Comparison of ENCODE assay signal across 8 mouse cellular contexts in genomic region chr4:62501964-62502732, GRCm38 (mm10). TPM values are rescaled to one million over a fixed set of nuclear protein-coding genes. Genes with fewer than 3 reads are reported as not detected.
A peak's percentile ranks its signal among the peaks of the same experiment; 100 is the strongest.
DNase-seq lines count a peak whose midpoint lies in the region; ATAC-seq and TF ChIP-seq lines count a peak whose summit lies in the region.

No protein-coding gene starts in this region.

- peak; percentile 97 for DNase-seq in 3134 (ENCODE audit: extremely low read depth, insufficient read length, low spot score)
- DNase-seq in adrenal gland, postnatal 25 days = peak; percentile 89
- peak; percentile 94 for DNase-seq in embryonic facial prominence, embryonic 11.5 days (ENCODE audit: low spot score)
- peak; percentile 99 for DNase-seq in heart, adult 11 months
- peak; percentile 95 for DNase-seq in kidney, adult 18-20 months
- DNase-seq in limb, embryonic 11.5 days (ENCODE audit: low spot score) = peak; percentile 94

- H3K4me1 ChIP-seq in embryonic facial prominence, embryonic 11.5 days (ENCODE audit: control insufficient read depth, insufficient read depth, low read length) = no peaks in the 10 kb centered on the region
- peaks cover 3% of the 10 kb centered on the region; the same call in 1 of the 2 replicates for H3K4me1 ChIP-seq in limb, embryonic 11.5 days (ENCODE audit: control insufficient read depth, insufficient read depth, low read length)
- peaks cover 12% of the 10 kb centered on the region for H3K4me1 ChIP-seq in midbrain, embryonic 13.5 days (replicated peaks)
- H3K4me1 ChIP-seq in small intestine, adult 2 months (ENCODE audit: control insufficient read depth, insufficient read depth, insufficient read length, low read length) = peaks cover 18% of the 10 kb centered on the region

- TF ChIP-seq POLR2A in small intestine, adult 2 months (IDR thresholded peaks at IDR 0.05; ENCODE audit: low read depth, low read length) = peak; percentile 86

- peak overlapping the region; percentile 78 for H3K9ac ChIP-seq in embryonic facial prominence, embryonic 11.5 days (replicated peaks; ENCODE audit: low read length)
- H3K9ac ChIP-seq in limb, embryonic 11.5 days (ENCODE audit: low read length) = peak overlapping the region; percentile 80
- H3K9ac ChIP-seq in midbrain, embryonic 13.5 days (replicated peaks) = peak overlapping the region; percentile 87

- peak overlapping the region; percentile 62 for H3K4me2 ChIP-seq in embryonic facial prominence, embryonic 11.5 days (ENCODE audit: low read depth, low read length)
- H3K4me2 ChIP-seq in limb, embryonic 11.5 days (ENCODE audit: low read depth, severe bottlenecking) = peak overlapping the region; percentile 63
- H3K4me2 ChIP-seq in midbrain, embryonic 13.5 days (replicated peaks) = peak overlapping the region; percentile 71

- H3K27me3 ChIP-seq in embryonic facial prominence, embryonic 11.5 days (ENCODE audit: control insufficient read depth, insufficient read depth, low read length) = no peaks in the 10 kb centered on the region
- no peaks in the 10 kb centered on the region for H3K27me3 ChIP-seq in limb, embryonic 11.5 days (ENCODE audit: control insufficient read depth, insufficient read depth, low read length)
- H3K27me3 ChIP-seq in midbrain, embryonic 13.5 days = no peaks in the 10 kb centered on the region
- H3K27me3 ChIP-seq in small intestine, adult 2 months (ENCODE audit: control insufficient read depth, insufficient read depth, low read length) = no peaks in the 10 kb centered on the region

- ATAC-seq in embryonic facial prominence, embryonic 11.5 days (replicated peaks; ENCODE audit: insufficient number of reproducible peaks, low FRiP score, low TSS enrichment, low read depth) = peak; percentile 95
- ATAC-seq in limb, embryonic 11.5 days (ENCODE audit: insufficient number of reproducible peaks, low FRiP score, low TSS enrichment, low read depth) = peak; percentile 94
- ATAC-seq in midbrain, embryonic 13.5 days = peak; percentile 98

- no peak for TF ChIP-seq CTCF in small intestine, adult 2 months (IDR thresholded peaks at IDR 0.05; ENCODE audit: extremely low read depth, insufficient read length, insufficient replicate concordance, low read depth, low read length)

- peaks cover 3% of the 10 kb centered on the region for H3K36me3 ChIP-seq in embryonic facial prominence, embryonic 11.5 days (replicated peaks; ENCODE audit: control insufficient read depth, insufficient read depth, low read depth, low read length)
- H3K36me3 ChIP-seq in limb, embryonic 11.5 days (ENCODE audit: control insufficient read depth, insufficient read depth, low read length) = peaks cover 5% of the 10 kb centered on the region; the same call in 1 of the 2 replicates
- peaks cover 25% of the 10 kb centered on the region for H3K36me3 ChIP-seq in midbrain, embryonic 13.5 days
- H3K36me3 ChIP-seq in small intestine, adult 2 months (ENCODE audit: control insufficient read depth, insufficient read depth, low read length) = peaks cover 23% of the 10 kb centered on the region

- H3K27ac ChIP-seq in embryonic facial prominence, embryonic 11.5 days (replicated peaks; ENCODE audit: low read depth, low read length) = 0 out of 2 replicates have a peak overlapping the region, but pooled peaks have one; percentile 20
- H3K27ac ChIP-seq in limb, embryonic 11.5 days (replicated peaks; ENCODE audit: low read depth, low read length) = no peak overlapping the region
- H3K27ac ChIP-seq in midbrain, embryonic 13.5 days = peak overlapping the region; percentile 53; the same call in 1 of the 2 replicates
- peak overlapping the region; percentile 97 for H3K27ac ChIP-seq in small intestine, adult 2 months (ENCODE audit: insufficient read depth, low read depth, low read length)

- H3K9me3 ChIP-seq in embryonic facial prominence, embryonic 11.5 days (replicated peaks; ENCODE audit: control insufficient read depth, low read length) = no peaks in the 10 kb centered on the region
- H3K9me3 ChIP-seq in limb, embryonic 11.5 days (ENCODE audit: control insufficient read depth, low read length) = no peaks in the 10 kb centered on the region
- H3K9me3 ChIP-seq in midbrain, embryonic 13.5 days = no peaks in the 10 kb centered on the region

- WGBS in embryonic facial prominence, embryonic 11.5 days = 2% methylated on average over 38 of the region's 38 CpGs
- 2% methylated on average over 38 of the region's 38 CpGs for whole genome bisulfite sequencing in limb, embryonic 11.5 days
- WGBS in midbrain, embryonic 13.5 days = 1% methylated on average over 38 of the region's 38 CpGs
- WGBS in small intestine, adult 2 months = 1% methylated on average over 38 of the region's 38 CpGs

- peak overlapping the region; percentile 79 for H3K4me3 ChIP-seq in embryonic facial prominence, embryonic 11.5 days (ENCODE audit: low read depth, low read length)
- H3K4me3 ChIP-seq in limb, embryonic 11.5 days (ENCODE audit: low read depth, low read length) = peak overlapping the region; percentile 81
- H3K4me3 ChIP-seq in midbrain, embryonic 13.5 days (replicated peaks) = peak overlapping the region; percentile 85
- peak overlapping the region; percentile 96 for H3K4me3 ChIP-seq in small intestine, adult 2 months (ENCODE audit: low read depth, low read length)

RNA-seq across cellular contexts. Expression of gene Hdhd3, which starts 1.1 kb away (rescaled TPM):
- 10.2 and 14.6 TPM in 2 replicates for total RNA-seq in adrenal gland, postnatal 25 days (2021)
- polyA plus RNA-seq in embryonic facial prominence, embryonic 11.5 days (2014; fragmentation: Nextera tagmentation; extraction: Ambion mirVana) = 10.1 and 15.2 TPM in 2 replicates
- 16.5 TPM in 2 replicates for polyA plus RNA-seq in limb, embryonic 11.5 days (2014; fragmentation: Nextera tagmentation; extraction: Ambion mirVana)
- 13.2 and 14.3 TPM in 2 replicates for polyA plus RNA-seq in midbrain, embryonic 13.5 days (2015; fragmentation: Nextera tagmentation; extraction: Ambion mirVana)
- polyA plus RNA-seq in small intestine, adult 2 months (2012; rRNA removed) = 63.6 and 68.4 TPM in 2 replicates

RNA-seq across cellular contexts. Expression of gene Alad, which starts 17.6 kb away (rescaled TPM):
- total RNA-seq in adrenal gland, postnatal 25 days (2021) = 78.1 and 97.7 TPM in 2 replicates
- polyA plus RNA-seq in embryonic facial prominence, embryonic 11.5 days (2014; fragmentation: Nextera tagmentation; extraction: Ambion mirVana) = 88.7 and 90.2 TPM in 2 replicates
- 87.8 and 95.9 TPM in 2 replicates for polyA plus RNA-seq in limb, embryonic 11.5 days (2014; fragmentation: Nextera tagmentation; extraction: Ambion mirVana)
- polyA plus RNA-seq in midbrain, embryonic 13.5 days (2015; fragmentation: Nextera tagmentation; extraction: Ambion mirVana) = 59.8 and 65.4 TPM in 2 replicates
- 110 and 142 TPM in 2 replicates for polyA plus RNA-seq in small intestine, adult 2 months (2012; rRNA removed)

RNA-seq across cellular contexts. Expression of gene Bspry, which starts 22.3 kb away (rescaled TPM):
- 2.4 and 3.5 TPM in 2 replicates for total RNA-seq in adrenal gland, postnatal 25 days (2021)
- polyA plus RNA-seq in embryonic facial prominence, embryonic 11.5 days (2014; fragmentation: Nextera tagmentation; extraction: Ambion mirVana) = 1.8 and 2.2 TPM in 2 replicates
- 0.91 and 1.2 TPM in 2 replicates for polyA plus RNA-seq in limb, embryonic 11.5 days (2014; fragmentation: Nextera tagmentation; extraction: Ambion mirVana)
- 0.44 and 0.86 TPM in 2 replicates for polyA plus RNA-seq in midbrain, embryonic 13.5 days (2015; fragmentation: Nextera tagmentation; extraction: Ambion mirVana)
- polyA plus RNA-seq in small intestine, adult 2 months (2012; rRNA removed) = 38.3 and 104 TPM in 2 replicates

RNA-seq across cellular contexts. Expression of gene Pole3, which starts 22.7 kb away (rescaled TPM):
- total RNA-seq in adrenal gland, postnatal 25 days (2021) = 49.0 and 52.2 TPM in 2 replicates
- 103 and 105 TPM in 2 replicates for polyA plus RNA-seq in embryonic facial prominence, embryonic 11.5 days (2014; fragmentation: Nextera tagmentation; extraction: Ambion mirVana)
- 107 and 116 TPM in 2 replicates for polyA plus RNA-seq in limb, embryonic 11.5 days (2014; fragmentation: Nextera tagmentation; extraction: Ambion mirVana)
- polyA plus RNA-seq in midbrain, embryonic 13.5 days (2015; fragmentation: Nextera tagmentation; extraction: Ambion mirVana) = 81.3 and 87.2 TPM in 2 replicates
- 5.6 and 8.9 TPM in 2 replicates for polyA plus RNA-seq in small intestine, adult 2 months (2012; rRNA removed)

RNA-seq across cellular contexts. Expression of gene 4933430I17Rik, which starts 23.0 kb away (rescaled TPM):
- 0.64 TPM in 1 of 2 replicates, not detected in the other for total RNA-seq in adrenal gland, postnatal 25 days (2021)
- polyA plus RNA-seq in embryonic facial prominence, embryonic 11.5 days (2014; fragmentation: Nextera tagmentation; extraction: Ambion mirVana) = 0.66 and 0.83 TPM in 2 replicates
- 1.3 and 1.4 TPM in 2 replicates for polyA plus RNA-seq in limb, embryonic 11.5 days (2014; fragmentation: Nextera tagmentation; extraction: Ambion mirVana)
- 1.1 and 1.5 TPM in 2 replicates for polyA plus RNA-seq in midbrain, embryonic 13.5 days (2015; fragmentation: Nextera tagmentation; extraction: Ambion mirVana)
- polyA plus RNA-seq in small intestine, adult 2 months (2012; rRNA removed) = 0.14 TPM in 1 of 2 replicates, not detected in the other

Comparison
In these comparisons a context has a peak if more than half of its experiments do, and no peak if none do; other contexts are left out.
1. RNA of gene Bspry, which starts 22.3 kb away (polyA plus RNA-seq): 38.3 to 104 TPM in small intestine, adult 2 months; 1.8 to 2.2 TPM in embryonic facial prominence, embryonic 11.5 days, 0.91 to 1.2 TPM in limb, embryonic 11.5 days and 0.44 to 0.86 TPM in midbrain, embryonic 13.5 days; every median in the first group is over 10 times any median in the second.
2. Peak in every context shown above with its lines, with median percentiles within 50 percentile points of each other: DNase-seq, ATAC-seq, H3K4me2 ChIP-seq, H3K4me3 ChIP-seq and H3K9ac ChIP-seq.